28 mouse cellular contexts compared by ENCODE assay signal in genomic region chr15:11233906-11234632, GRCm38 (mm10).
"Had no signal": no experiment of that assay in that cellular context is flagged by ENCODE, and none has a peak within 500 bp of the region (broad histone marks: within the 10 kb centered on the region; RNA-seq: fewer than 3 reads in every experiment).

No protein-coding gene starts in this region.

- H3K4me1 ChIP-seq: heart, embryonic 13.5 days; heart, embryonic 15.5 days; hindbrain, embryonic 10.5 days; hindbrain, embryonic 13.5 days; hindbrain, embryonic 15.5 days; intestine, embryonic 15.5 days; kidney, embryonic 15.5 days; limb, embryonic 13.5 days; limb, embryonic 15.5 days; liver, embryonic 12.5 days had no signal

- H3K9ac ChIP-seq: heart, embryonic 13.5 days; heart, embryonic 15.5 days; hindbrain, embryonic 13.5 days; hindbrain, embryonic 15.5 days; intestine, embryonic 15.5 days; kidney, embryonic 15.5 days; limb, embryonic 13.5 days; limb, embryonic 15.5 days; liver, embryonic 12.5 days; liver, embryonic 14.5 days had no signal

- H3K9me3 ChIP-seq: heart, embryonic 13.5 days; heart, embryonic 15.5 days; hindbrain, embryonic 10.5 days; hindbrain, embryonic 13.5 days; hindbrain, embryonic 15.5 days; intestine, embryonic 15.5 days; kidney, embryonic 15.5 days; limb, embryonic 13.5 days; limb, embryonic 15.5 days; liver, embryonic 12.5 days had no signal

- H3K27me3 ChIP-seq: heart, embryonic 13.5 days; heart, embryonic 15.5 days; hindbrain, embryonic 13.5 days; hindbrain, embryonic 15.5 days; intestine, embryonic 15.5 days; kidney, embryonic 15.5 days; limb, embryonic 13.5 days; limb, embryonic 15.5 days; liver, embryonic 12.5 days had no signal

- H3K4me3 ChIP-seq: gastrocnemius, adult 2 months; heart, adult 2 months; heart, embryonic 13.5 days; heart, embryonic 15.5 days; hindbrain, embryonic 10.5 days; hindbrain, embryonic 13.5 days; hindbrain, embryonic 15.5 days; intestine, embryonic 15.5 days; kidney, embryonic 15.5 days; layer of hippocampus, adult 2 months; limb, embryonic 13.5 days; limb, embryonic 15.5 days; liver, embryonic 12.5 days had no signal

- H3K4me2 ChIP-seq: heart, embryonic 11.5 days; heart, embryonic 13.5 days; heart, embryonic 15.5 days; hindbrain, embryonic 13.5 days; hindbrain, embryonic 15.5 days; intestine, embryonic 15.5 days; kidney, embryonic 15.5 days; limb, embryonic 13.5 days; limb, embryonic 15.5 days; liver, embryonic 12.5 days had no signal

- DNase-seq: gastrocnemius, adult 2 months; gastrocnemius, postnatal 10 days; gastrocnemius, postnatal 25 days; heart, adult 2 months; heart, postnatal 14 days; heart, postnatal 36 days; kidney, adult 11 months; kidney, adult 2 months; kidney, adult 9 months; kidney, postnatal 14 days; kidney, postnatal 4 days; layer of hippocampus, postnatal 36 days; left cerebral cortex, postnatal 4 days had no signal

- ATAC-seq: hindbrain, postnatal 0 days; intestine, embryonic 15.5 days; liver, embryonic 12.5 days had no signal

- H3K27ac ChIP-seq: gastrocnemius, adult 2 months; heart, adult 2 months; heart, embryonic 13.5 days; heart, embryonic 15.5 days; hindbrain, embryonic 10.5 days; hindbrain, embryonic 13.5 days; hindbrain, embryonic 15.5 days; hindbrain, postnatal 0 days; intestine, embryonic 15.5 days; kidney, embryonic 15.5 days; kidney, postnatal 0 days; layer of hippocampus, adult 2 months; limb, embryonic 13.5 days; limb, embryonic 15.5 days; liver, embryonic 12.5 days; liver, embryonic 14.5 days had no signal

- H3K36me3 ChIP-seq: heart, embryonic 13.5 days; heart, embryonic 15.5 days; hindbrain, embryonic 10.5 days; hindbrain, embryonic 13.5 days; hindbrain, embryonic 15.5 days; intestine, embryonic 15.5 days; kidney, embryonic 15.5 days; limb, embryonic 13.5 days; limb, embryonic 15.5 days; liver, embryonic 12.5 days had no signal
